Mouse (Mus musculus): ENCODE measurements at regions not wholly inside any gene's neighbourhood (a gene's known extent, or its start where the extent isn't known, plus 50 kb on each side); places are given as distances from the start of the nearest gene placed in this dataset.

- TF ChIP-seq FLI1 (IDR thresholded peaks at IDR 0.05; ENCODE audit: low read length) = no peak
- TF ChIP-seq GATA1 (IDR thresholded peaks at IDR 0.05; ENCODE audit: borderline replicate concordance, low read length) = no peak
Measured at GRCm38 (mm10) chr5:126201996-126202395, 670.4 kb downstream of the Tmem132b start.
